Mouse (Mus musculus) CH12F3 (cell line): ENCODE results near the gene Cybc1.

ENCODE experiments used
- in situ Hi-C: fragments of 300-500 bp; cut with MboI; formaldehyde crosslinking; loops from 2 replicates; pipeline ENCODE4 v1.14.3; 2020; ENCODE audit warnings: low sequenced_read_pairs

Cybc1 gene

GRCm38 (mm10) chr11:121219776-121220175 lies 9.3 kb downstream of the Cybc1 start:
- in situ Hi-C loops, result no loop called here

GRCm38 (mm10) chr11:121216831-121217230 lies 12.3 kb downstream of the Cybc1 start:
- in situ Hi-C loops, result no loop called here

- in situ Hi-C loops, result no loop called here
Observed at GRCm38 (mm10) chr11:121204161-121205006, 24.7 kb downstream of the Cybc1 start, which contains the start of the genes Hexdc and Ogfod3. Hexdc (plus strand) TSS chr11:121204433. Ogfod3 (minus strand) TSS chr11:121204711.

GRCm38 (mm10) chr11:121203859-121204160 lies 25.3 kb downstream of the Cybc1 start:
- in situ Hi-C loops, result no loop called here

- in situ Hi-C loops, result no loop called here
Observed at GRCm38 (mm10) chr11:121201436-121202198, 27.5 kb downstream of the Cybc1 start.

GRCm38 (mm10) chr11:121200781-121201180 lies 28.3 kb downstream of the Cybc1 start:
- in situ Hi-C loops, result no loop called here

- in situ Hi-C loops, result no loop called here
Observed at GRCm38 (mm10) chr11:121199851-121200250, 29.3 kb downstream of the Cybc1 start.

- in situ Hi-C loops, result no loop called here
Observed at GRCm38 (mm10) chr11:121198622-121199021, 30.5 kb downstream of the Cybc1 start.

GRCm38 (mm10) chr11:121193415-121193814 lies 35.7 kb downstream of the Cybc1 start:
- in situ Hi-C loops, result no loop called here

- in situ Hi-C loops, result no loop called here
Observed at GRCm38 (mm10) chr11:121192742-121193141, 36.4 kb downstream of the Cybc1 start.

- in situ Hi-C loops, result no loop called here
Observed at GRCm38 (mm10) chr11:121189681-121190080, 39.4 kb downstream of the Cybc1 start.

- in situ Hi-C loops, result no loop called here
Observed at GRCm38 (mm10) chr11:121176285-121177270, 52.5 kb downstream of the Cybc1 start.

GRCm38 (mm10) chr11:121174234-121174633 lies 54.9 kb downstream of the Cybc1 start:
- in situ Hi-C loops, result no loop called here

- in situ Hi-C loops, result no loop called here
Observed at GRCm38 (mm10) chr11:121173203-121173602, 55.9 kb downstream of the Cybc1 start.
